Mouse (Mus musculus): ENCODE measurements around the gene Rtl9. TPM values are rescaled to one million over a fixed set of nuclear protein-coding genes. Genes with fewer than 3 reads are reported as not detected.

Rtl9 gene
- 0.07 and 0.19 TPM in 2 replicates for polyA plus RNA-seq (2016; fragmentation: Nextera tagmentation; extraction: Ambion mirVana)

GRCm38 (mm10) chrX:143099044-143099754 lies at the start of gene Rtl9:
TSS of gene Rtl9 (plus strand) at chrX:143099594.
- H3K27ac ChIP-seq (replicated peaks) = no peak within 1 kb of the TSS
- 94% methylated on average over 1 of the region's 1 CpGs for WGBS
- H3K9me3 ChIP-seq (replicated peaks) = no peaks in the 10 kb centered on the region
- peak; percentile 21 for DNase-seq (ENCODE audit: low spot score)
- H3K36me3 ChIP-seq = no peaks in the 10 kb centered on the region
- no peaks in the 10 kb centered on the region for H3K4me1 ChIP-seq
- no peak within 1 kb of the TSS for H3K4me3 ChIP-seq
- peaks cover 74% of the 10 kb centered on the region for H3K27me3 ChIP-seq (ENCODE audit: low read depth, poor library complexity, severe bottlenecking)

- Histone ChIP-seq H3K27me3 (ENCODE audit: low read depth, poor library complexity, severe bottlenecking) (peaks cover 84% of the 10 kb centered on the region), H3K4me3 (no peak overlapping the region), H3K9me3 (replicated peaks) (no peaks in the 10 kb centered on the region), H3K4me1 (no peaks in the 10 kb centered on the region), H3K36me3 (no peaks in the 10 kb centered on the region), H3K27ac (replicated peaks) (no peak overlapping the region)
- no peak for DNase-seq (ENCODE audit: low spot score)
These were observed 47.9 kb upstream of the Rtl9 start for GRCm38 (mm10) chrX:143051478-143051877.

- 79% methylated on average over 4 of the region's 4 CpGs for WGBS
- Histone ChIP-seq H3K27ac (replicated peaks) (no peak overlapping the region), H3K4me1 (no peaks in the 10 kb centered on the region), H3K27me3 (ENCODE audit: low read depth, poor library complexity, severe bottlenecking) (peaks cover 79% of the 10 kb centered on the region), H3K36me3 (no peaks in the 10 kb centered on the region), H3K4me3 (no peak overlapping the region), H3K9me3 (replicated peaks) (no peaks in the 10 kb centered on the region)
- no peak for DNase-seq (ENCODE audit: low spot score)
These were observed 47.5 kb upstream of the Rtl9 start for GRCm38 (mm10) chrX:143051921-143052320.

GRCm38 (mm10) chrX:143058829-143059228 lies 40.6 kb upstream of the Rtl9 start:
- Histone ChIP-seq H3K4me3 (peak overlapping the region; percentile 37; the same call in 1 of the 2 replicates), H3K4me1 (0 out of 2 replicates have a peak, but pooled peaks cover 2% of the 10 kb centered on the region), H3K27ac (replicated peaks) (no peak overlapping the region), H3K36me3 (no peaks in the 10 kb centered on the region), H3K9me3 (replicated peaks) (no peaks in the 10 kb centered on the region), H3K27me3 (ENCODE audit: low read depth, poor library complexity, severe bottlenecking) (peaks cover 72% of the 10 kb centered on the region)
- DNase-seq (ENCODE audit: low spot score) = peak; percentile 73
- 10% methylated on average over 12 of the region's 12 CpGs for WGBS

- no peak for DNase-seq (ENCODE audit: low spot score)
These were observed 36.6 kb upstream of the Rtl9 start for GRCm38 (mm10) chrX:143062641-143063355.

GRCm38 (mm10) chrX:143063780-143064179 lies 35.6 kb upstream of the Rtl9 start:
- no peaks in the 10 kb centered on the region for H3K36me3 ChIP-seq
- H3K4me3 ChIP-seq = no peak overlapping the region
- 67% methylated on average over 7 of the region's 7 CpGs for WGBS
- no peaks in the 10 kb centered on the region for H3K9me3 ChIP-seq (replicated peaks)
- peaks cover 98% of the 10 kb centered on the region for H3K27me3 ChIP-seq (ENCODE audit: low read depth, poor library complexity, severe bottlenecking)
- DNase-seq (ENCODE audit: low spot score) = no peak
- H3K27ac ChIP-seq (replicated peaks) = no peak overlapping the region
- 0 out of 2 replicates have a peak, but pooled peaks cover 4% of the 10 kb centered on the region for H3K4me1 ChIP-seq

More at GRCm38 (mm10) chrX:143062641-143063355, 36.6 kb upstream of the Rtl9 start:
- H3K4me1 ChIP-seq = 0 out of 2 replicates have a peak, but pooled peaks cover 4% of the 10 kb centered on the region
- no peaks in the 10 kb centered on the region for H3K36me3 ChIP-seq
- H3K9me3 ChIP-seq (replicated peaks) = no peaks in the 10 kb centered on the region
- 70% methylated on average over 11 of the region's 11 CpGs for WGBS
- H3K4me3 ChIP-seq = no peak overlapping the region
- H3K27me3 ChIP-seq (ENCODE audit: low read depth, poor library complexity, severe bottlenecking) = peaks cover 95% of the 10 kb centered on the region
- no peak overlapping the region for H3K27ac ChIP-seq (replicated peaks)

- WGBS = 86% methylated on average over 9 of the region's 9 CpGs
These were observed 35.1 kb upstream of the Rtl9 start for GRCm38 (mm10) chrX:143064288-143064687.

GRCm38 (mm10) chrX:143066320-143067114 lies 32.9 kb upstream of the Rtl9 start:
- no peak overlapping the region for H3K27ac ChIP-seq (replicated peaks)
- DNase-seq (ENCODE audit: low spot score) = no peak
- H3K4me3 ChIP-seq = no peak overlapping the region
- no peaks in the 10 kb centered on the region for H3K9me3 ChIP-seq (replicated peaks)
- H3K36me3 ChIP-seq = no peaks in the 10 kb centered on the region
- 0 out of 2 replicates have a peak, but pooled peaks cover 4% of the 10 kb centered on the region for H3K4me1 ChIP-seq
- H3K27me3 ChIP-seq (ENCODE audit: low read depth, poor library complexity, severe bottlenecking) = peaks cover 98% of the 10 kb centered on the region
- 76% methylated on average over 17 of the region's 17 CpGs for WGBS

More at GRCm38 (mm10) chrX:143064288-143064687, 35.1 kb upstream of the Rtl9 start:
- H3K4me3 ChIP-seq = no peak overlapping the region
- DNase-seq (ENCODE audit: low spot score) = no peak
- peaks cover 98% of the 10 kb centered on the region for H3K27me3 ChIP-seq (ENCODE audit: low read depth, poor library complexity, severe bottlenecking)
- no peaks in the 10 kb centered on the region for H3K36me3 ChIP-seq
- no peak overlapping the region for H3K27ac ChIP-seq (replicated peaks)
- 0 out of 2 replicates have a peak, but pooled peaks cover 4% of the 10 kb centered on the region for H3K4me1 ChIP-seq
- H3K9me3 ChIP-seq (replicated peaks) = no peaks in the 10 kb centered on the region

- 0 out of 2 replicates have a peak, but pooled peaks cover 4% of the 10 kb centered on the region for H3K4me1 ChIP-seq
- 92% methylated on average over 1 of the region's 1 CpGs for WGBS
- peaks cover 98% of the 10 kb centered on the region for H3K27me3 ChIP-seq (ENCODE audit: low read depth, poor library complexity, severe bottlenecking)
- H3K27ac ChIP-seq (replicated peaks) = no peak overlapping the region
- no peaks in the 10 kb centered on the region for H3K36me3 ChIP-seq
- no peak overlapping the region for H3K4me3 ChIP-seq
- no peak for DNase-seq (ENCODE audit: low spot score)
- H3K9me3 ChIP-seq (replicated peaks) = no peaks in the 10 kb centered on the region
These were observed 32.3 kb upstream of the Rtl9 start for GRCm38 (mm10) chrX:143067115-143067514.

- Histone ChIP-seq H3K4me3 (no peak overlapping the region), H3K36me3 (no peaks in the 10 kb centered on the region), H3K9me3 (replicated peaks) (no peaks in the 10 kb centered on the region), H3K27me3 (ENCODE audit: low read depth, poor library complexity, severe bottlenecking) (peaks cover 97% of the 10 kb centered on the region), H3K4me1 (0 out of 2 replicates have a peak, but pooled peaks cover 4% of the 10 kb centered on the region), H3K27ac (replicated peaks) (no peak overlapping the region)
- no peak for DNase-seq (ENCODE audit: low spot score)
- 82% methylated on average over 5 of the region's 5 CpGs for WGBS
These were observed 31.8 kb upstream of the Rtl9 start for GRCm38 (mm10) chrX:143067576-143067975.

- no peaks in the 10 kb centered on the region for H3K36me3 ChIP-seq
- DNase-seq (ENCODE audit: low spot score) = peak; percentile 34
- H3K4me3 ChIP-seq = peak overlapping the region; percentile 49
- peak overlapping the region; percentile 33; the same call in 1 of the 2 replicates for H3K27ac ChIP-seq (replicated peaks)
- H3K27me3 ChIP-seq (ENCODE audit: low read depth, poor library complexity, severe bottlenecking) = peaks cover 94% of the 10 kb centered on the region
- WGBS = 26% methylated on average over 23 of the region's 23 CpGs
- no peaks in the 10 kb centered on the region for H3K9me3 ChIP-seq (replicated peaks)
- peaks cover 7% of the 10 kb centered on the region; the same call in 1 of the 2 replicates for H3K4me1 ChIP-seq
These were observed 18.7 kb upstream of the Rtl9 start for GRCm38 (mm10) chrX:143080458-143081336.
